19 mouse cellular contexts compared by ENCODE assay signal in the genomic region with DNA sequence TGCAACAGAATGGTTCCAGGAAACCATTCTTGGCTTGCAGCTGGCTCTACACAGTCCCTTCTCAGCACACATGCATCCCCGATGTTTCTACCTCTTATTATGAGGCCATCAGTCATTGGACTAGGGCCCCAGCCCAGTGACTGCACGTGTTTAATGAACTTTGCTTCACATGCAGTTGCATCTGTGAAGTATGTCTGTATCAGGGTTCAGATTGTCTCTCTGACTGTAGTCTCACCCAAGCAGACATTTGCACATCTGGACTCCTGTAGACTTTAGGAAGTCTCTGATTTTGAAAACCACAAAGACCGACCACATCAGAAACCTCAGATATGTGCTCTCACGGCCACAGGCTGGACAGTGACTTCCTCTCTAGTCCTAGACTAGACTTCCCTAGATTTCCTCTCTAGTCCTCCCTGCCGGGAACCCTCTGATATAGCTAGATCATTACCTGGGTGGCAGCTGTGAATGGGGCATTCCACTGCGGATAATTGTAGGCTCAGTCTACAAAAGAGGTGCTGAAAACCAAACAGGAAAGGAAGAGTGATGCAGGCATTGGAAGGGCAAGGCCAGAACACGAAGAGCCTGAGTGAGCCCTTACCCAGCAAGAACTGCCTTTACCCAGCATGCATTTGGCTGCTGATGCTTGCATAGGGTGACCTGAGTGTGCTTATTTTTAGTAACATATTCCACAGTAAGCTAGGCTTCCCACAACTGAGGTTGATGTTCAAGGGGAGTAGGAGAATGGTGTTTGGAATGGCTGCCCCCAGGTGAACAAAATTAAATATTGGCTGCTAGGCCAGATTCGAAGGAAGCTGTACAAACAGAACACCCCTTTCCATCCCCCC.
A peak's percentile ranks its signal among the peaks of the same experiment; 100 is the strongest.
DNase-seq lines count a peak whose midpoint lies in the region; ATAC-seq and TF ChIP-seq lines count a peak whose summit lies in the region.
"Had no signal": no experiment of that assay in that cellular context is flagged by ENCODE, and none has a peak within 500 bp of the region (broad histone marks: within the 10 kb centered on the region; RNA-seq: fewer than 3 reads in every experiment).

No protein-coding gene starts in this region.

- peaks cover 13% of the 10 kb centered on the region for H3K4me1 ChIP-seq in forebrain, embryonic 12.5 days
- H3K4me1 ChIP-seq in forebrain, embryonic 10.5 days: peaks cover 21% of the 10 kb centered on the region
- peaks cover 10% of the 10 kb centered on the region; the same call in 1 of the 2 replicates for H3K4me1 ChIP-seq in kidney, postnatal 0 days (replicated peaks; ENCODE audit: insufficient read depth, low read length)
- H3K4me1 ChIP-seq in limb, embryonic 10.5 days: peaks cover 50% of the 10 kb centered on the region
- H3K4me1 ChIP-seq in stomach, postnatal 0 days (replicated peaks; ENCODE audit: control insufficient read depth, insufficient read depth): peaks cover 7% of the 10 kb centered on the region; the same call in 1 of the 2 replicates
- no peaks in the 10 kb centered on the region; the same call in 1 of the 2 replicates for H3K4me1 ChIP-seq in midbrain, postnatal 0 days (ENCODE audit: insufficient read depth, low read length)
- H3K4me1 ChIP-seq: liver, embryonic 15.5 days had no signal

- H3K27me3 ChIP-seq in forebrain, embryonic 12.5 days: peaks cover 22% of the 10 kb centered on the region; the same call in 1 of the 2 replicates
- peaks cover 32% of the 10 kb centered on the region for H3K27me3 ChIP-seq in forebrain, embryonic 10.5 days (ENCODE audit: poor library complexity, severe bottlenecking)
- H3K27me3 ChIP-seq in kidney, postnatal 0 days (ENCODE audit: insufficient read depth, low read length): no peaks in the 10 kb centered on the region
- peaks cover 31% of the 10 kb centered on the region for H3K27me3 ChIP-seq in limb, embryonic 10.5 days (ENCODE audit: low read depth, poor library complexity, severe bottlenecking)
- no peaks in the 10 kb centered on the region for H3K27me3 ChIP-seq in stomach, postnatal 0 days (ENCODE audit: control insufficient read depth, insufficient read depth, low read length)
- no peaks in the 10 kb centered on the region for H3K27me3 ChIP-seq in midbrain, postnatal 0 days (ENCODE audit: insufficient read depth, low read length)
- H3K27me3 ChIP-seq: embryonic facial prominence, embryonic 15.5 days; heart, embryonic 12.5 days; liver, embryonic 15.5 days; neural tube, embryonic 12.5 days had no signal

- 81% methylated on average over 8 of the region's 8 CpGs for WGBS in forebrain, embryonic 12.5 days
- WGBS in forebrain, embryonic 10.5 days: 81% methylated on average over 8 of the region's 8 CpGs
- 44% methylated on average over 8 of the region's 8 CpGs for WGBS in kidney, postnatal 0 days
- WGBS in limb, embryonic 10.5 days: 66% methylated on average over 8 of the region's 8 CpGs
- WGBS in stomach, postnatal 0 days: 40% methylated on average over 8 of the region's 8 CpGs
- WGBS in midbrain, postnatal 0 days: 85% methylated on average over 8 of the region's 8 CpGs

- H3K9me3 ChIP-seq in forebrain, embryonic 12.5 days: no peaks in the 10 kb centered on the region
- no peaks in the 10 kb centered on the region for H3K9me3 ChIP-seq in forebrain, embryonic 10.5 days
- no peaks in the 10 kb centered on the region for H3K9me3 ChIP-seq in kidney, postnatal 0 days (replicated peaks; ENCODE audit: low read length)
- no peaks in the 10 kb centered on the region for H3K9me3 ChIP-seq in limb, embryonic 10.5 days (replicated peaks)
- H3K9me3 ChIP-seq in stomach, postnatal 0 days (ENCODE audit: control insufficient read depth, low read length): no peaks in the 10 kb centered on the region
- no peaks in the 10 kb centered on the region for H3K9me3 ChIP-seq in midbrain, postnatal 0 days (ENCODE audit: low read length)
- H3K9me3 ChIP-seq: embryonic facial prominence, embryonic 15.5 days; forebrain, embryonic 13.5 days; heart, embryonic 12.5 days; liver, embryonic 15.5 days; neural tube, embryonic 12.5 days had no signal

- DNase-seq in forebrain, embryonic 10.5 days (ENCODE audit: extremely low spot score, low spot score): no peak
- peak; percentile 15 for DNase-seq in kidney, postnatal 0 days (ENCODE audit: low spot score)
- DNase-seq in kidney, postnatal 10 days: no peak
- no peak for DNase-seq in limb, embryonic 10.5 days (ENCODE audit: low spot score)
- no peak for DNase-seq in stomach, postnatal 0 days (ENCODE audit: low spot score)
- no peak for DNase-seq in midbrain, postnatal 0 days (ENCODE audit: low spot score)
- DNase-seq in c-Kit-positive CD71-positive TER-119-positive erythroid progenitor cells, embryonic 14.5 days (ENCODE audit: low spot score): no peak
- DNase-seq: adrenal gland, postnatal 10 days; cerebellum, adult 2 months; right cerebral cortex, postnatal 14 days; thymus, postnatal 4 days had no signal

- no peak overlapping the region for H3K9ac ChIP-seq in forebrain, embryonic 12.5 days
- no peak overlapping the region for H3K9ac ChIP-seq in kidney, postnatal 0 days (ENCODE audit: low read depth, low read length)
- H3K9ac ChIP-seq in stomach, postnatal 0 days (ENCODE audit: low read length): no peak overlapping the region
- H3K9ac ChIP-seq in midbrain, postnatal 0 days (replicated peaks; ENCODE audit: low read length, poor library complexity, severe bottlenecking): no peak overlapping the region
- H3K9ac ChIP-seq: embryonic facial prominence, embryonic 15.5 days; forebrain, embryonic 13.5 days; heart, embryonic 12.5 days; liver, embryonic 15.5 days; neural tube, embryonic 12.5 days had no signal

- no peaks in the 10 kb centered on the region for H3K36me3 ChIP-seq in forebrain, embryonic 12.5 days (replicated peaks)
- no peaks in the 10 kb centered on the region for H3K36me3 ChIP-seq in forebrain, embryonic 10.5 days (replicated peaks)
- no peaks in the 10 kb centered on the region for H3K36me3 ChIP-seq in kidney, postnatal 0 days (ENCODE audit: insufficient read depth, low read length)
- H3K36me3 ChIP-seq in limb, embryonic 10.5 days: no peaks in the 10 kb centered on the region
- no peaks in the 10 kb centered on the region for H3K36me3 ChIP-seq in stomach, postnatal 0 days (ENCODE audit: control insufficient read depth, insufficient read depth, low read length)
- H3K36me3 ChIP-seq in midbrain, postnatal 0 days (ENCODE audit: insufficient read depth, low read length): no peaks in the 10 kb centered on the region
- H3K36me3 ChIP-seq: embryonic facial prominence, embryonic 15.5 days; heart, embryonic 12.5 days; liver, embryonic 15.5 days; neural tube, embryonic 12.5 days had no signal

- H3K27ac ChIP-seq in forebrain, embryonic 12.5 days: peak overlapping the region; percentile 8; the same call in 1 of the 2 replicates
- H3K27ac ChIP-seq in forebrain, embryonic 10.5 days: no peak overlapping the region
- H3K27ac ChIP-seq in kidney, postnatal 0 days: no peak overlapping the region
- peak overlapping the region; percentile 62; the same call in 1 of the 2 replicates for H3K27ac ChIP-seq in limb, embryonic 10.5 days
- H3K27ac ChIP-seq in stomach, postnatal 0 days (replicated peaks): 0 out of 2 replicates have a peak overlapping the region, but pooled peaks have one; percentile 8
- H3K27ac ChIP-seq in midbrain, postnatal 0 days (ENCODE audit: low read depth, low read length): no peak overlapping the region
- H3K27ac ChIP-seq: embryonic facial prominence, embryonic 15.5 days; forebrain, embryonic 13.5 days; liver, embryonic 15.5 days; neural tube, embryonic 12.5 days had no signal

- no peak for TF ChIP-seq CTCF in kidney, postnatal 0 days (IDR thresholded peaks at IDR 0.05; ENCODE audit: low read depth)
- no peak for TF ChIP-seq CTCF in stomach, postnatal 0 days (IDR thresholded peaks at IDR 0.05; ENCODE audit: low read depth)
- TF ChIP-seq CTCF in midbrain, postnatal 0 days (IDR thresholded peaks at IDR 0.05): no peak

- H3K4me2 ChIP-seq in forebrain, embryonic 12.5 days: no peak overlapping the region
- H3K4me2 ChIP-seq in kidney, postnatal 0 days (ENCODE audit: low read length): no peak overlapping the region
- H3K4me2 ChIP-seq in stomach, postnatal 0 days (replicated peaks; ENCODE audit: low read depth): no peak overlapping the region
- no peak overlapping the region for H3K4me2 ChIP-seq in midbrain, postnatal 0 days (ENCODE audit: low read depth, low read length, poor library complexity, severe bottlenecking)
- H3K4me2 ChIP-seq: embryonic facial prominence, embryonic 15.5 days; forebrain, embryonic 13.5 days; heart, embryonic 12.5 days; liver, embryonic 15.5 days; neural tube, embryonic 12.5 days had no signal

- no peak for TF ChIP-seq EP300 in stomach, postnatal 0 days (optimal IDR thresholded peaks at IDR 0.05)

- no peak for ATAC-seq in forebrain, embryonic 12.5 days (ENCODE audit: low FRiP score)
- no peak for ATAC-seq in kidney, postnatal 0 days (replicated peaks; ENCODE audit: low FRiP score, low read depth)
- ATAC-seq in stomach, postnatal 0 days (ENCODE audit: low FRiP score, low TSS enrichment): no peak
- ATAC-seq in midbrain, postnatal 0 days (ENCODE audit: low FRiP score): no peak
- ATAC-seq: forebrain, embryonic 13.5 days; lung, postnatal 0 days; midbrain, embryonic 16.5 days had no signal

- H3K4me3 ChIP-seq in forebrain, embryonic 12.5 days (replicated peaks): no peak overlapping the region
- no peak overlapping the region for H3K4me3 ChIP-seq in forebrain, embryonic 10.5 days
- no peak overlapping the region for H3K4me3 ChIP-seq in kidney, postnatal 0 days (replicated peaks; ENCODE audit: low read depth, low read length)
- H3K4me3 ChIP-seq in limb, embryonic 10.5 days: no peak overlapping the region
- H3K4me3 ChIP-seq in stomach, postnatal 0 days (ENCODE audit: low read depth, low read length): no peak overlapping the region
- no peak overlapping the region for H3K4me3 ChIP-seq in midbrain, postnatal 0 days (ENCODE audit: low read depth, low read length)
- H3K4me3 ChIP-seq: embryonic facial prominence, embryonic 15.5 days; forebrain, embryonic 13.5 days; heart, embryonic 12.5 days; liver, embryonic 15.5 days; neural tube, embryonic 12.5 days had no signal

Comparison
In these comparisons a context has a peak if more than half of its experiments do, and no peak if none do; other contexts are left out.
1. H3K27ac ChIP-seq: peak in forebrain, embryonic 12.5 days (single experiment), limb, embryonic 10.5 days (single experiment) and stomach, postnatal 0 days (single experiment); none in forebrain, embryonic 10.5 days (single experiment), kidney, postnatal 0 days (single experiment) and midbrain, postnatal 0 days (single experiment).